Mouse (Mus musculus): ENCODE measurements around the gene Metap2. TPM values are rescaled to one million over a fixed set of nuclear protein-coding genes. Genes with fewer than 3 reads are reported as not detected.

Metap2 gene
- polyA plus RNA-seq, 1 experiment: 265 TPM

- no peaks in the 10 kb centered on the region for H3K4me1 ChIP-seq (ENCODE audit: control insufficient read depth, insufficient read depth, low read length)
- TF ChIP-seq POLR2A (IDR thresholded peaks at IDR 0.05; ENCODE audit: low read depth, low read length) (no peak), CTCF (IDR thresholded peaks at IDR 0.05; ENCODE audit: borderline replicate concordance, insufficient read depth, low read length) (no peak)
- no peak overlapping the region for H3K27ac ChIP-seq (ENCODE audit: insufficient read depth, low read length)
- no peak overlapping the region for H3K4me3 ChIP-seq (ENCODE audit: insufficient read depth, low read length)
Measured at GRCm38 (mm10) chr10:93912917-93913316, 16.0 kb upstream of the Metap2 start.

DNA sequence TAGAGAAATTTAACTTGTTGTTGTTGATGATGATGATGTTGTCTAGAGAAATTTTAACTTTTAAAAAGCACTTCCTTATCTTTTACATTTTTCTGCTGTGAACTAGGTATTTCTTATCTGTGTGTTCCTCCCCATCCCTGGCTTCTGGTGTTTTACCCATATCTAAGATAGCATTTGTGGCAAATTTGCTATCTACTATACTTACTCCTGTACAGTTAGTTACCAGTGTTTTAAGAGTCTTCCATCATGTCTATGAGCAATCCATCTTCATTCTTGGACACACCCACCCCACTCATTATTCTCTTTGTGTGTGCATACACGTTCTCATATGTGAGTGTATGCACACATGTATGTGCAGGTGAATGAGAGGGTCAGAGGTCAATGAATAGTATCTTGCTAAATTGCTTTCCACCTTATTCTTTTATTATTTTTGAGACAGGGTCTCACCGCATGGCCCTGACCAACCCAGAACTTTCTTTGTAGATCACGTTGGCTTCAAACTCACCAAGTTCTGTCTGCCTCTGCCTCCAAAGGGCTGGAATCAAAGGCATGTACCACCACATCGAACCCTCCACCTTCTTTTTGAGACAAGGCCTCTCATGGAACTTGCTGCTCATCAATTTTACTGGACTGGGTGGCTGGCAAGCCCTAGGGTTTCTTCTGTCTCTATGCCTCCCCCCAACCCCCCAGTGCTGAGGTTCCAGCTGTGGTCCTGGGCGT lies 15.4 kb upstream of the Metap2 start:
- no peak overlapping the region for H3K27ac ChIP-seq (ENCODE audit: insufficient read depth, low read length)
- no peaks in the 10 kb centered on the region for H3K4me1 ChIP-seq (ENCODE audit: control insufficient read depth, insufficient read depth, low read length)
- H3K4me3 ChIP-seq (ENCODE audit: insufficient read depth, low read length): no peak overlapping the region
- no peak for TF ChIP-seq POLR2A (IDR thresholded peaks at IDR 0.05; ENCODE audit: low read depth, low read length)
- no peak for TF ChIP-seq CTCF (IDR thresholded peaks at IDR 0.05; ENCODE audit: borderline replicate concordance, insufficient read depth, low read length)

- Histone ChIP-seq H3K27ac (ENCODE audit: insufficient read depth, low read length) (no peak overlapping the region), H3K4me1 (ENCODE audit: control insufficient read depth, insufficient read depth, low read length) (no peaks in the 10 kb centered on the region), H3K4me3 (ENCODE audit: insufficient read depth, low read length) (no peak overlapping the region)
- TF ChIP-seq CTCF (IDR thresholded peaks at IDR 0.05; ENCODE audit: borderline replicate concordance, insufficient read depth, low read length) (no peak), POLR2A (IDR thresholded peaks at IDR 0.05; ENCODE audit: low read depth, low read length) (no peak)
Measured at GRCm38 (mm10) chr10:93911326-93911725, 14.4 kb upstream of the Metap2 start.

- Histone ChIP-seq H3K27ac (ENCODE audit: insufficient read depth, low read length) (no peak overlapping the region), H3K4me3 (ENCODE audit: insufficient read depth, low read length) (no peak overlapping the region), H3K4me1 (ENCODE audit: control insufficient read depth, insufficient read depth, low read length) (no peaks in the 10 kb centered on the region)
- no peak for TF ChIP-seq POLR2A (IDR thresholded peaks at IDR 0.05; ENCODE audit: low read depth, low read length)
- TF ChIP-seq CTCF (IDR thresholded peaks at IDR 0.05; ENCODE audit: borderline replicate concordance, insufficient read depth, low read length): no peak
Measured at GRCm38 (mm10) chr10:93909811-93910446, 13.0 kb upstream of the Metap2 start.

DNA sequence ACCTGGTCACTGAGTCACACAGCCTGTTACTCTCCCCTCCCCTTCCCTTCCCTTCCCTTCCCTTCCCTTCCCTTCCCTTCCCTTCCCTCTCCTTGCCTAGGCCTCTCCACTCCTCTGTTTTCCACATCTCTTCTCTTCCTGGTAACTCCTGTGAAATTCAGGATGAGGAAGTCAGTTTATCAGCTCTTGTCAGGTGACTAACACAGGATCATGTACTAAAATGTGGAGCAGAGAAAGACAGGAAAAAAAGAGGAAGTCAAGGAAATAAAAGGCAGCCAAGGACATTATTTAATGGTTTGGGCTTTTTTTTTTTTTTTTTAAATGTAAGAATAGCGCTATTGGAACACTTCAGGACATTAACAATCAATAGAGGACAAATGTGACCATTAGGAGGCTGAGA lies 12.1 kb upstream of the Metap2 start:
- Histone ChIP-seq H3K27ac (ENCODE audit: insufficient read depth, low read length) (no peak overlapping the region), H3K4me3 (ENCODE audit: insufficient read depth, low read length) (no peak overlapping the region), H3K4me1 (ENCODE audit: control insufficient read depth, insufficient read depth, low read length) (no peaks in the 10 kb centered on the region)
- no peak for TF ChIP-seq CTCF (IDR thresholded peaks at IDR 0.05; ENCODE audit: borderline replicate concordance, insufficient read depth, low read length)
- no peak for TF ChIP-seq POLR2A (IDR thresholded peaks at IDR 0.05; ENCODE audit: low read depth, low read length)

- no peak for TF ChIP-seq CTCF (IDR thresholded peaks at IDR 0.05; ENCODE audit: borderline replicate concordance, insufficient read depth, low read length)
- no peak for TF ChIP-seq POLR2A (IDR thresholded peaks at IDR 0.05; ENCODE audit: low read depth, low read length)
- Histone ChIP-seq H3K4me3 (ENCODE audit: insufficient read depth, low read length) (no peak overlapping the region), H3K27ac (ENCODE audit: insufficient read depth, low read length) (no peak overlapping the region), H3K4me1 (ENCODE audit: control insufficient read depth, insufficient read depth, low read length) (no peaks in the 10 kb centered on the region)
Measured at GRCm38 (mm10) chr10:93908540-93908939, 11.6 kb upstream of the Metap2 start.

- TF ChIP-seq POLR2A (IDR thresholded peaks at IDR 0.05; ENCODE audit: low read depth, low read length) (no peak), CTCF (IDR thresholded peaks at IDR 0.05; ENCODE audit: borderline replicate concordance, insufficient read depth, low read length) (no peak)
- Histone ChIP-seq H3K4me1 (ENCODE audit: control insufficient read depth, insufficient read depth, low read length) (no peaks in the 10 kb centered on the region), H3K27ac (ENCODE audit: insufficient read depth, low read length) (no peak overlapping the region), H3K4me3 (ENCODE audit: insufficient read depth, low read length) (no peak overlapping the region)
Measured at GRCm38 (mm10) chr10:93907376-93907775, 10.5 kb upstream of the Metap2 start.

GRCm38 (mm10) chr10:93899907-93900306 lies 3.0 kb upstream of the Metap2 start:
- Histone ChIP-seq H3K4me3 (ENCODE audit: insufficient read depth, low read length) (no peak overlapping the region), H3K27ac (ENCODE audit: insufficient read depth, low read length) (no peak overlapping the region), H3K4me1 (ENCODE audit: control insufficient read depth, insufficient read depth, low read length) (no peaks in the 10 kb centered on the region)
- TF ChIP-seq POLR2A (IDR thresholded peaks at IDR 0.05; ENCODE audit: low read depth, low read length) (no peak), CTCF (IDR thresholded peaks at IDR 0.05; ENCODE audit: borderline replicate concordance, insufficient read depth, low read length) (no peak)

- Histone ChIP-seq H3K27ac (ENCODE audit: insufficient read depth, low read length) (no peak overlapping the region), H3K4me1 (ENCODE audit: control insufficient read depth, insufficient read depth, low read length) (no peaks in the 10 kb centered on the region), H3K4me3 (ENCODE audit: insufficient read depth, low read length) (no peak overlapping the region)
- no peak for TF ChIP-seq CTCF (IDR thresholded peaks at IDR 0.05; ENCODE audit: borderline replicate concordance, insufficient read depth, low read length)
- no peak for TF ChIP-seq POLR2A (IDR thresholded peaks at IDR 0.05; ENCODE audit: low read depth, low read length)
Measured at GRCm38 (mm10) chr10:93899303-93899702, 2.4 kb upstream of the Metap2 start.

GRCm38 (mm10) chr10:93892551-93892950 lies 4.3 kb downstream of the Metap2 start:
- TF ChIP-seq POLR2A (IDR thresholded peaks at IDR 0.05; ENCODE audit: low read depth, low read length) (no peak), CTCF (IDR thresholded peaks at IDR 0.05; ENCODE audit: borderline replicate concordance, insufficient read depth, low read length) (no peak)
- Histone ChIP-seq H3K4me1 (ENCODE audit: control insufficient read depth, insufficient read depth, low read length) (no peaks in the 10 kb centered on the region; the same call in 1 of the 2 replicates), H3K27ac (ENCODE audit: insufficient read depth, low read length) (no peak overlapping the region)

More at GRCm38 (mm10) chr10:93892551-93892950, 4.3 kb downstream of the Metap2 start:
- no peak overlapping the region for H3K4me3 ChIP-seq (ENCODE audit: insufficient read depth, low read length)

Data from embryonic fibroblast, embryonic 13.5 days (primary cell).